Mouse (Mus musculus) thymus, postnatal 25 days (tissue): ENCODE measurements around the gene Sez6l2.
A peak's percentile ranks its signal among the peaks of the same experiment; 100 is the strongest.

Experiments
- DNase-seq: peaks from one replicate; pipeline ENCODE4 v3.0.0; 2022

Gene Sez6l2

DNA sequence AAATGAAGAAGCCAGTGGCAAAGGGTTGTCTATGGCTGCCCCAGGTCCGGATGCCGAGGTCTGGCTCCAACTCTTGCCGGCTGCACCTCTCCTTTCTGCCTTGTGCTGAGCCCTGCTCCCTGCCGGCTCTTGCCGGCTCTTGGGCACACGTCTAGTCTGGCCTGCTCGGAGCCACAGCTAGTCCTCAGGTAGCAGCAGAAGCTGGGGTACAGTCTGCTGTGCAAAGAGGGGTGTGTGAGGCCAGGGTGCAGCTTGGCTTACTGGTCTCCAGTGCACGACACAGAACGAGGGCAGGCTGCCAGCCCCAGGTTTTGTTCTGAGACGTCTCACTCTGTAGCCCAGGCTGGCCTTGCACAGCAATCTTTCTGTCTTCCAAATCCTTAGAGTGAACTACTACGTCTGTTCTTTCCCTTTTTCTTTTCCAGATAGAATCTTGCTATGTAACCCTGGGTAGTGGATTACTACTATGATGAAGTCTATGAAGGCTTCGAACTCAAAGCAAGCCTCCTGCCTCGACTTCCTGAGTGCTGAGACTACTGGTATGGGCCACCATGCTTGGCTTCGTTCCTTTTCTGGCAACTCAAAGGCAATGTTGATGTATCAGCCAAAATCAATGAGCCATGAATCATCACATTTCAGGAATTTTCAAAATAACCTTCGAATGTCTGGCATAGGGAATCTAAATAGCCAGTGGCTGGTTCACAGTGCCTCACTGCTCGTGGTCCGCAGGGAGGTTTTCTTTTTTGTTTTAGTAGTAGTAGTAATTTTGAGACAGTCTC lies 59.1 kb downstream of the Sez6l2 start:
- DNase-seq: no peak

DNA sequence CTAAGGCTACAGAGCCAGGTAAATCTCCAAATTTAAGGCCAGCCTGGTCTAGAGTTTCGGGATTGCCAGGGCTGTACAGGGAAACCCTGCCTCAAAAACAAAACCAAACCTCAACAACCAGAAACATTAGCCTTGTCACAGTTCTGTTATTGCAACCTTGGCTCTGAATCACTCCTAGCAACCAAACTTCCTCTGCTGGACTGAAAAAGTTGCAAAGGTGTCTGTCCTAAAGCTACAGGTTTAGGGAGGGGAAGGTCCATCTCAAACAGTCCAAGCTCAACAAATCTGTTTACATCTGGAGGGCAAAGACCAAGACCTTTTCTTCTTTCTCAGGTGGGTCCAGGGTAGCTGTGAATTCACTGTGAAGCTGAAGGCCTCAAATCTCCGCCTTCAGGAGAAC lies 60.7 kb downstream of the Sez6l2 start:
- no peak for DNase-seq

DNA sequence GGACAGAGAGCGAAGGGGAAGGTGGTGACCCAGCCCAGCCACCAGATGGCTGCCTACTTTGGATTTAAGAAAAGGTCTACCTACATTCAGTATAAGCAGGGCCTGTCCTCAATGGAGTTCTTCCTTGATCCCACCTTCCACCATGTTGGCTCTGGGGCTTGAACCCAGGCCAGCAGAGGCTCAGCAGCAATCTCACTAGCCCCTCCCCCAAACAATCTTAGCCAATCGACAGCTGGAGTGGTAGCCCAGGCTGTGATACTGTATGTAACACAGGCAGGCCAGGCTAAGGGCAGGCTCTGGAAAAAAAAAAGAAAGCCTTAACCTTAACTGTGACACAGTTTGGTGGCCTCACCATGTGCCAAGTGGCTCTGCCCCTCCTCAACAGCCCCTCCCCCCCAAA lies 61.4 kb downstream of the Sez6l2 start:
- DNase-seq: no peak

DNA sequence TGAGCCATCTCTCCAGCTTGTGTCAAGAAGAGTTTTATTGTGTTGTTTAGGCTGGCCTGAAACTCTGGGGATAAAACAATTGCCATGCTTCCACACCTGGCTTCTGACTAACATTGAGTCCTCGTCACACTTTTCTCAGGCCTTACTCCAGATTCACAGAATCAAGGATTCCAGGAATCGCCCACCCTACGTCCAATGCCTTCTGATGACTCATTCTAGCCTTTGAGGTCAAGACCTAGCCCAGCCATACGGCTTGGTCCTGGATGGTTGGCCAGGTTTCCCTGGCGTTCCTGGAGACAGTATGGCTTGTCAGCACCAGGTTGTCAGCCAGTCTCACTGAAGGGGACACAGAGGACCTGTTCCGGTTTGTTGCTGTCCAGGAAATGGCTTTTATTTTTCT lies 62.0 kb downstream of the Sez6l2 start:
- DNase-seq: no peak

GRCm38 (mm10) chr7:127012845-127013244 lies 62.5 kb downstream of the Sez6l2 start:
- DNase-seq: no peak

DNA sequence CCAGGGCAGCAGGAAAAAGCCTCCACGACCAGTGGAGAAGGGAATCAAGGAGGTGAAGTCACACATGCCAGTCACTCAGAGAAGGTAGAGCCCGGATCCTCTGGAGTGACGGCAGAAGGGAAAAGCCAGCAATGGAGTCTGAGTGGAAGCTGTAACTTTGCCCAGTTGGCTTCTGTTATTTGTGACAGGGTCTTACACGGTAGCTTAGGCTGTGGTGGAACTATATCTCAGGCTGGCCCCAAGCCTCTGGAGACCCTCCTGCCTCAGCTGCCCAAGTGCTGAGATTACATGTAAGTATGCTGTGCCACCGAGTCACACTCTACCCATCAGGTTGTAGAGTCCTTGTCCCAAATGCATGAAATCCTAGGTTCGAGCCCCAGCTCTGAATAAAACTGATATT lies 63.0 kb downstream of the Sez6l2 start:
- DNase-seq: no peak

GRCm38 (mm10) chr7:127014320-127014719 lies 64.0 kb downstream of the Sez6l2 start, which contains the start of gene Mvp:
TSS of gene Mvp (minus strand) at chr7:127014621.
- DNase-seq: peak; percentile 70

DNA sequence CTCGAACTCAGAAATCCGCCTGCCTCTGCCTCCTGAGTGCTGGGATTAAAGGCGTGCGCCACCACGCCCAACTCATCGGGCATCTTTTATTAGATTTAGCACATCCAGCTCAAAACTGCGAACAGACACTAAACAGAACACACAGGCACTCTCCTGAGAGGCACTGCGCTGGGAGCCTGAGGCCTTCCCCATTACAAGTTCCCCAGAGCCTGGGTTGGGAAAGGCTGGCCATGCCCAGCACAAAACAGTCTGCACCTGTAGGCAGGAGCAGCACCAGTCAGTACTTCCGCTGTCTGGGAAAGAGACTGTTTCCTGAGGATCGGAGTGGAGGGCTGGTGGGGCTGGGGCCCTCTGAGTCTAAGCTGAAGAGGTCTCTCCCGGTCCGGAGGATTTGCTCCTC lies 64.6 kb downstream of the Sez6l2 start:
- no peak for DNase-seq

- DNase-seq: no peak
These were observed 65.7 kb downstream of the Sez6l2 start for GRCm38 (mm10) chr7:127016081-127016480.

DNA sequence TGATC lies 65.9 kb downstream of the Sez6l2 start, which contains the start of gene Pagr1b:
Pagr1b (minus strand) TSS at position 4 of the 5 bp plus-strand sequence.
- DNase-seq: no peak

DNA sequence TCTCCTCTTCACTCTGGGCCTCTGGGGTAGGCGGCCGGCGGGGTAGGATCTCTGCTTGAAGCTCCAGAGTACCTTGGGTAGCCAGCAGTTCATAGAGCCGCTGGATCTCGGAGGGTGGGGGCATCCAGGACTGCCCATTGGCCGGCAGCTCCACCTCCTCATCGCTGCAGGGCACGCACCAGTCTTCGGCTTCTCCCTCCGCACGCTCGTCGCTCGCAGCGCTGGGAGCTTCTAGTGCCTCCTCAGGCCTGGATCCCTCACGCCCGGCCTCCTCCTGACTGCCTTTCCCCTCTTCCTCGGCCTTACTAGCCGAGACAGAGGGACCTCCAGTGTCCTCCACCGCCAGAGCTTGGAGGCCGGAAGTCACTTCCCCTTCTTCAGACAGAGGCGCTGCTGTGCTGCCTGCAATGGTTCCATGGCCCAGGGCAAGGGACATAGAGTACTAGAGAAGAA lies 66.1 kb downstream of the Sez6l2 start:
- no peak for DNase-seq

DNA sequence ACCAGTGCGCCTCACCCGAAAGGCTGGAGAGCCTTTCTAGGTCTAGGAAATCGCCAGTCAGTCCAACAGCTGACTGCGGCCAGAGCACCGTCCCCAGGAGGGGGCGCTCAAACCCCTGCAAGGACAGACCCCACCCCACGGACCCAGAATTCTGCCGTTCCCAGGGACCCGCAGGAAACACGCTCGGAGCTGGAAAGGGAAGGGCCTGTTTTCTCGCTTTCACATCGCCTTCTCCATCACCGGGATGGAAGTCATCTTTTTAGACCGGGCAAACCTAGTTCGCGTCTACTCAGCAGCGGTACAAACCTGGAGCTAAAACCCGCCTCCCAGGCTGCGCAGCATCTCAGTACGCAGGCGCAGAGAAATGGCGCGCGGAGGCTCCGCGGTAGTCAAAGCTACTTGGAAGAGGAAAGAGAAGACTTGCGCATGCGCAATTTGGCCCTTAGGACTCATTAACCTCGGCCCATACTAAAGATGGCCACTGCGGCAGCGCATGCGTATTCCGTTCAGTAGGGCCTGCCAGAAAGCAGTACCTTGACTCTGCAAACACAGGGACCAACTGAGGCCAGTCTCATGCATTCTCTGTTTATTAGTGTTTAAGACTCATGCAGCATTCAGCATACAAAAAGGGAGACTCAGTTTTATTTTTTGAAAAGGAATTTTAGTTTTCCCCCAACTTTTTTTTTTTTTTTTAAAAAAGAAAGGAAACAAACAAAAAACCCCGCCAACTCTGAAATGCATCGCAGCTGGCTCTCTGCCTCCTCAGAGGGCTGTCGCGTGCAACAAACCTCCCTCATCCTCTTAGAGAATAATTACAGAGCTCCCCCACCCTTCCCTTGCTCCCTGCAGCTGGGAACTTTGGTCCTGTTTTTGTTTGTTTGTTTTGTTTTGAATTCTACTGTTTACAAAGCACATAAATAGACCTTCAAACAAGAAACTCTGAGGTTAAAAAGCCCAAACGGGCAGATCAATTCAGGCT lies 66.9 kb downstream of the Sez6l2 start, which contains the start of gene Pagr1a:
Pagr1a (minus strand) TSS at position 382 of the 979 bp plus-strand sequence.
- DNase-seq: peak; percentile 96

- no peak for DNase-seq
These were observed 67.6 kb downstream of the Sez6l2 start for GRCm38 (mm10) chr7:127017950-127018345.

DNA sequence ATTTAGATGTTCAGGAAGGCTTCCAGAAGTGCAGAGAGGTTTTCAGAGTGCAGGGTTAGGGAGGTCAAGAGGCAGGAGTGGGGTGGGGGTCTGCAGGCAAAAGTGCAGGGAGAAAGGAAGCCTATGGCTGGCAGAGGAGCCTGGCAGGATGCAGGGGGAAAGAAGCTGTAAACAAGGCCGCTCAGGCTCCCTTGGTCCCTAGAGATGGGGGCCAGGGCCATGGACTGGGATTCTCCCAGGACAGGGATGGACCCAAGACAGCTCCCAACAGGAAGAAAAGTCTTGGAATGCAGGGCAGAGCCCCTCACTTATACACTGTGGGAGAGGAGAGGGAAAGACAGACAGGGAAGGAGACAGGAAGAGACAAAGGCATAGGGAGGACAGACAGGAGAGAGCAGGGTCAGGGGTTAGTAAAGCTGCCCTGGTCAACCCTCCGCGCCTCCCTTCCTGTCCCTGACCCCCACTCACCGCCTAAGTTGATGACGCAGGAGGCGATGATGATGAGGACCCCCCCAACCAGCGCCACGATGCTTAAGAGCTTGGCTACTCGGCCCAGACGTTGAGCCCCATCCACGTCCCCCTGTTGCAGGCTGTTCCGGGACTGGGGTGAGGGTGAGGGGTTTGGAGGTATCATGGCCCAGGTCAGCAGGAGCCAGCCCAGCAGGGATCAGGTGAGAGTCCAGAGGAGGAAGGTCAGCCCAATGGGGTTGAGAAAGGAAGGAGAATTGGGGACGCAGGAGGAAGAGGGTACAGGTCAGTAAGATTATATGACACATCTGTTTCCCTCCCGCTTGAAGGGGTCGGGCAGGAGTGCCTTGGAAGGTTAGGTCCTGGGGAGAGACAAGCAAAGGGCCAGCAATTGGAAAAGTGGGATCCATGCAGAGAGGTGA lies 68.3 kb downstream of the Sez6l2 start:
- DNase-seq: no peak

GRCm38 (mm10) chr7:127019306-127019960 lies 69.1 kb downstream of the Sez6l2 start:
- DNase-seq: no peak

GRCm38 (mm10) chr7:127020031-127020430 lies 69.7 kb downstream of the Sez6l2 start:
- DNase-seq: no peak
